Mouse (Mus musculus) ES-E14 (cell line): ENCODE data around the gene Fam171a2. TPM values are rescaled to one million over a fixed set of nuclear protein-coding genes. Genes with fewer than 3 reads are reported as not detected.
"Not testable (repeated sequence)": the region's sequence is repeated elsewhere in the genome, so short reads cannot be mapped to it uniquely, and the experiment has no call there.

ENCODE experiments used
- DNase-seq: peaks from one replicate; pipeline ENCODE4 v3.0.0-alpha.2; 2013; ENCODE audit warnings: low read depth, low spot score
- H3K27ac ChIP-seq: 2 replicates; pipeline ENCODE4 v1.5.1; 2012; ENCODE audit warnings: low read depth, mild to moderate bottlenecking, low read length, moderate library complexity, mixed read lengths; ENCODE audit not compliant: poor library complexity, insufficient read depth, severe bottlenecking
- H3K36me3 ChIP-seq: 2 replicates; pipeline ENCODE4 v1.6.1; 2012; ENCODE audit warnings: mild to moderate bottlenecking, low read length, moderate library complexity, mixed read lengths; ENCODE audit not compliant: control insufficient read depth, poor library complexity, insufficient read depth, severe bottlenecking
- H3K4me1 ChIP-seq, 2 experiments: fragments of 150-350 bp in 1 of 2; sonication (generic) in 1 of 2; 2 replicates each; pipeline ENCODE4 v1.6.1; 2012; ENCODE audit warnings: low read length in 2 of 2, mild to moderate bottlenecking in 1 of 2, mixed read lengths in 1 of 2; ENCODE audit not compliant: control insufficient read depth in 2 of 2, insufficient read depth in 2 of 2, poor library complexity in 1 of 2
- H3K4me3 ChIP-seq, 2 experiments: fragments of 150-350 bp in 1 of 2; sonication (generic) in 1 of 2; 2 replicates each; pipeline ENCODE4 v1.5.1; 2012; ENCODE audit warnings: low read length in 2 of 2, low read depth in 1 of 2, mild to moderate bottlenecking in 1 of 2, mixed read lengths in 1 of 2; ENCODE audit not compliant: insufficient read depth in 1 of 2, poor library complexity in 1 of 2, severe bottlenecking in 1 of 2
- H3K9ac ChIP-seq: 2 replicates; pipeline ENCODE4 v1.6.1; 2012; ENCODE audit warnings: low read depth, mild to moderate bottlenecking, low read length, mixed read lengths; ENCODE audit not compliant: poor library complexity, insufficient read depth, severe bottlenecking
- H3K9me3 ChIP-seq: fragments of 150-350 bp; sonication (generic); 2 replicates; pipeline ENCODE4 v1.6.1; 2012; ENCODE audit warnings: low read depth, mild to moderate bottlenecking, low read length; ENCODE audit not compliant: control insufficient read depth, insufficient read depth
- CHD2 ChIP-seq: IDR thresholded peaks from 2 replicates; pipeline ENCODE4 v1.6.1; 2014; ENCODE audit warnings: mild to moderate bottlenecking, low read depth, low read length, inconsistent platforms
- HCFC1 ChIP-seq: IDR thresholded peaks from 2 replicates; pipeline ENCODE4 v1.6.1; 2012; ENCODE audit warnings: low read length, inconsistent platforms, borderline replicate concordance; ENCODE audit not compliant: insufficient read depth
- MAFK ChIP-seq: IDR thresholded peaks from 2 replicates; pipeline ENCODE4 v1.6.1; 2014; ENCODE audit warnings: mild to moderate bottlenecking, low read depth, low read length, inconsistent platforms; ENCODE audit not compliant: insufficient read depth
- ZC3H11A ChIP-seq: IDR thresholded peaks from 2 replicates; pipeline ENCODE4 v1.6.1; 2012; ENCODE audit warnings: low read depth, mild to moderate bottlenecking, inconsistent platforms, low read length, borderline replicate concordance
- ZNF384 ChIP-seq: IDR thresholded peaks from 2 replicates; pipeline ENCODE4 v1.6.1; 2012; ENCODE audit warnings: low read depth, low read length, inconsistent platforms
- in situ Hi-C, 2 experiments: fragments of 600-800 bp; cut with MboI; formaldehyde crosslinking; loops; one replicate each; pipeline ENCODE4 v1.15.1; 2025; ENCODE audit warnings: low sequenced_read_pairs in 2 of 2, inconsistent platforms in 1 of 2; ENCODE audit not compliant: unreplicated experiment in 2 of 2
- total RNA-seq: library from RNA; depleted of rRNA; stranded (reverse); fragments of 300-350 nt; gene quantifications from 2 replicates; pipeline ENCODE4 v1.2.3, GENCODE M21; 2012

Gene Fam171a2
- total RNA-seq, 1 experiment: 6.7 TPM

GRCm38 (mm10) chr11:102411704-102412103 is 35.8 kb downstream of the Fam171a2 start:
- Histone ChIP-seq H3K27ac (no peak overlapping the region), H3K9ac (no peak overlapping the region), H3K4me1 (peaks cover 0 to 13% of the 10 kb centered on the region in 2 experiments; a peak in 2 of 4 replicates), H3K9me3 (no peaks in the 10 kb centered on the region), H3K36me3 (no peaks in the 10 kb centered on the region), H3K4me3 (no peak overlapping the region)
- peak; percentile 90 for DNase-seq
- 0 out of 2 replicates have a peak, but pooled peaks have one; percentile 29 for TF ChIP-seq ZNF384
- no peak for TF ChIP-seq HCFC1
- no peak for TF ChIP-seq CHD2
- no peak for TF ChIP-seq MAFK
- peak; percentile 72; the same call in 1 of the 2 replicates for TF ChIP-seq ZC3H11A
- in situ Hi-C loops: loop anchor here (5.0 kb wide), 2 partner anchors 109 to 119 kb away; no protein-coding TSS in a partner anchor

- in situ Hi-C loops: loop anchor here (5.0 kb wide), 2 partner anchors 109 to 119 kb away; no protein-coding TSS in a partner anchor
- Histone ChIP-seq H3K4me1 (peaks cover 0 to 13% of the 10 kb centered on the region in 2 experiments; a peak in 2 of 4 replicates), H3K27ac (no peak overlapping the region), H3K9ac (no peak overlapping the region), H3K36me3 (no peaks in the 10 kb centered on the region), H3K4me3 (no peak overlapping the region), H3K9me3 (no peaks in the 10 kb centered on the region)
- TF ChIP-seq ZC3H11A (no peak), ZNF384 (no peak), HCFC1 (no peak), CHD2 (no peak), MAFK (no peak)
- no peak for DNase-seq
Measured at GRCm38 (mm10) chr11:102411061-102411460, 36.4 kb downstream of the Fam171a2 start.

- H3K4me1 ChIP-seq: peaks cover 0 to 13% of the 10 kb centered on the region in 2 experiments; a peak in 2 of 4 replicates
Measured at GRCm38 (mm10) chr11:102410345-102410744, 37.1 kb downstream of the Fam171a2 start.

GRCm38 (mm10) chr11:102409795-102410330 is 37.6 kb downstream of the Fam171a2 start:
- Histone ChIP-seq H3K4me3 (no peak overlapping the region), H3K27ac (no peak overlapping the region), H3K9me3 (no peaks in the 10 kb centered on the region), H3K4me1 (peaks cover 0 to 10% of the 10 kb centered on the region in 2 experiments; a peak in 2 of 4 replicates), H3K9ac (peak overlapping the region; percentile 46; the same call in 1 of the 2 replicates), H3K36me3 (peaks cover 11% of the 10 kb centered on the region)
- TF ChIP-seq CHD2 (no peak), HCFC1 (no peak), MAFK (no peak)
- DNase-seq: no peak
- in situ Hi-C loops: loop anchor here (5.0 kb wide), 2 partner anchors 108 to 118 kb away; no protein-coding TSS in a partner anchor

More at GRCm38 (mm10) chr11:102410345-102410744, 37.1 kb downstream of the Fam171a2 start:
- not testable (repeated sequence) for H3K9ac ChIP-seq, H3K27ac ChIP-seq, H3K4me3 ChIP-seq, H3K36me3 ChIP-seq, H3K9me3 ChIP-seq, DNase-seq
- in situ Hi-C loops: loop anchor here (5.0 kb wide), 2 partner anchors 108 to 118 kb away; no protein-coding TSS in a partner anchor
